Mouse (Mus musculus) NIH3T3 (cell line): ENCODE measurements around the gene B9d2.
A peak's percentile ranks its signal among the peaks of the same experiment; 100 is the strongest.
"Not testable (repeated sequence)": the region's sequence is repeated elsewhere in the genome, so short reads cannot be mapped to it uniquely, and the experiment has no call there.

Source experiments
- DNase-seq: peaks from one replicate; pipeline ENCODE4 v3.0.0-alpha.2; 2012; ENCODE audit warnings: low read depth

B9d2 gene

DNA sequence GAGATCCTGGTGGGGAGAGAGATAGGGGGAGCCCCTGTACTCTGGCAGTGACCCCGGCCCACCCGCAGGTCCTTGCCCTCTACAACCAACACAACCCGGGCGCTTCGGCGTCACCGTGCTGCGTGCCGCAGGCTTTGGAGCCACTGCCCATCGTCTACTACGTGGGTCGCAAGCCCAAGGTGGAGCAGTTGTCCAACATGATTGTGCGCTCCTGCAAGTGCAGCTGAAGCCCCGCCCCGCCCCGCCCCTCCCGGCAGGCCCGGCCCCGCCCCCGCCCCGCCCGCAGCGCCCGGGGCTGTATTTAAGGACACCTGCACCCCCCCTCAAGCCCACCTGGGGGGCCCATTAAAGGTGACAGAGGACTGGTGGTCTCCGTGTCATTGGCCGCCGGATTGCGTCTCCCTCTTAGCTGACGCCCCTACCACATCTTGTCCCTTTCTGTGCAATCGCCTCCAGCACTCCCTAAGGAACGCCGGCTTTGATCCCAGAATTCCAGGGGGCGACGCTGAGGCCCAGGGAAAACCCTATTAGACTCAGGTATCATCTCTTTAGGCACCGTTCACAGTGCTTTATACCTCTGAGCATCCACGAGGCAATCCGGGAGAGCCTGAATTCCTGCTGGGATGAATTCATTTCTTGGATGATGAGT is 24.3 kb downstream of the B9d2 start:
- no peak for DNase-seq

- peak; percentile 41 for DNase-seq
Observed at GRCm38 (mm10) chr7:25705801-25706251, 25.2 kb downstream of the B9d2 start.

GRCm38 (mm10) chr7:25706578-25707170 is 26.1 kb downstream of the B9d2 start:
- no peak for DNase-seq

DNA sequence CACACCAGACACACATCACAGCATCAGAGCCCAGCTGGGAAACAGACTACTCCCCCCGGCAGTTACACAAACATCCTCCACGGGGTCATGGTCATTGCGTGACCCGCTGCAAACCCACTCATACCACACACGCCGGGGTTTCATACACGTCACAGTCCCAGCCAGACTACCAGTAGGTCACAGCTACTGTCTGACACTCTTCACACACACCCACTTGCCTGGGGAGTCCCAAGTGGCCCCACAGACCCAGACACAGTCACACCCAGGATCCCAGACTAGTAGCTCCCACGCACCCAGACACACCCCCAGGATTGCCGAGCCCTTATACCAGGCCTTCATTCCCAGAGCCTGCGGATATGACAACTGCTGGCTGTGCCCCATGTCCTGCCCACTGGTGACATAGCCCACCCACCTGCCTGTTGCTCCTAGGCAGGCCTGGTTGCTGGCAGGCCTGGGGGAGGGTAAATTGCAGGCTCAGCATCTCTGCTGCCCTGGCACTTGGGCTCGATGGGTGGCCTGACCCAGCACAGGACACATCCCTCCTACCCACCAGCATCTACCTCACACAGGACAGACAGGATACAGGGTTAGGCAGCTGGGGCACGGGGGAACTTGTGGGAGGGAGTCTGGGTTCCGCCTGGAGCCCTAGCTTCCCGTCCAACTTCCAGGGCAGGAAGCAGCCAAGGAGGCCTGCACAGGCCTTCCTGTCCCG is 27.2 kb downstream of the B9d2 start:
- DNase-seq: no peak

DNA sequence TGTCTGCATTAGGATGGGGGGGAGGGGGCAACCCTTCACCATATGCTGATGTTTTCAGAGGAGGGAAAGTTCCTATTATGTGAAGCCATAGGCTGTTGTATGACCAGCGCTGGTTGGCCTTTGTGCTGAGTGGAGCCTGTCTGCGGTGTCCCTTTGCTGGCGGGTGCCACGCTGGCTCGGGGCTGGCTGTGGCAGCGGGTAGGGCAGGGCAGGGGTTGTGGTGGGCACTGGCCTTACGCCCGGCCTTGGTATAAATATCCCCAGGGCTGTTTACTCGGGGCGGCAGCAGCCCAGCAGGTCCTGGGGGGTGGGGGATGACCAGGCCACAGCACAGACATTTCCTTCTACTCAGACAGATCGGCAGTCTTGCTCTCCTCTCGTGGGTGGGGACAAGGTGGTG is 29.4 kb downstream of the B9d2 start:
- DNase-seq: no peak

- peak; percentile 48 for DNase-seq
Observed at GRCm38 (mm10) chr7:25710519-25711130, 30.0 kb downstream of the B9d2 start.

DNA sequence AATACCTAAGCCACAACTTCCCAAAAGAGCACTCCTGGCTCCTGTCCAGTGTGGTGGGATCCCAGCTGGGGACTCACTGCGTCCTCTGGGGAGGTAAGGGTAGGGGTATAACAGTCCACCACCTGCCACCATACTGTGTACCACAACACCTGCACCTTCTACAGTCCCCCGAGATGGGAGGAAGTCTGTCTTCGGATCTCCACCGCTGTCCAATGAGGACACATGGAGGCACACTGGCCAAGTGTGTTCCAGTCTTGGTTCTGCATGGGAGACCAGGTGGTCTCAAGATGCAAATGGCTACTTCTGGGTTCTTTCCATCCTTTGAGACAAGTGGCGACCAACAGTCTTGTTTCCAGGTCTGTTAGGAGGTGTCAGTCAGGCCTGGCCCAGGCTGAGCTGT is 30.6 kb downstream of the B9d2 start:
- no peak for DNase-seq

GRCm38 (mm10) chr7:25711731-25712197 is 31.2 kb downstream of the B9d2 start:
- peak; percentile 95 for DNase-seq

- no peak for DNase-seq
Observed at GRCm38 (mm10) chr7:25712801-25713200, 32.2 kb downstream of the B9d2 start.

DNA sequence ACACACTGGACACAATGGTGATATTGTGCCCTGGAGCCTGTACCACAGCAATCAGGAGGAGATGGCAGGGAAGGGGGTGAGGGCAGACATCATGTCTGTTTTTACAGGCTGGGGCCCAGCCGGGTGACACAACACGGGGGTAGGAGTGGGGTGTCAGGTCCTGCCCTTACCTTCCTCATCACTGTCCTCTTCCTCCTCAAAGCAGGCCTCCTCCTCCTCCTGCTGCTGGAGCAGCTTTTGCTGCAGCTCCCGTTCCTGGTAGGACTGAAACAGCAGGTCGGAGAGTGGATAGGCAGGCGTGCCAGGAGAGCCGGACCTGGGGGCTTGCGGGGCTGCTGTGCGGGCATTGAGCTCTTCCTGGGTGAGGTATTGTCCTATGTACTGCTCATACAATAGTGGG is 34.0 kb downstream of the B9d2 start:
- DNase-seq: no peak

- DNase-seq: no peak
Observed at GRCm38 (mm10) chr7:25715731-25716271, 35.2 kb downstream of the B9d2 start.

DNA sequence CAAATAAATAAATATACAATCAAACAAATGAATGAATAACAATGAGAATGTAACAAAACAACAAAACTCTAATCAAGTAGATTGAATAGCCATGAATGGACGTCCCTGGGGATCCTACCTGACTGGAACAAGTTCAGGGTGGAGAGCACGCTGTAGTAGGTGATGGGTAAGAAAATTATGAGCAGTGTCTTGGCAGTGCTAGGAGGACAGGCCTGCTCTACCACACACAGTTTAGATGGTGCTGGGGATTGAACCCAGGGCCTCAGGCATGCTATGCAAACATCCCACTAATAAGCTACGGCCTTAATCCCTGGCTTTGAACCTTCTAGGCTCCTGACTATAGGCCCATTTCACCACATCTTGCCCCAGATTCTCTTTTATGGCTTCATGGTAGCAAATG is 36.9 kb downstream of the B9d2 start:
- no peak for DNase-seq

DNA sequence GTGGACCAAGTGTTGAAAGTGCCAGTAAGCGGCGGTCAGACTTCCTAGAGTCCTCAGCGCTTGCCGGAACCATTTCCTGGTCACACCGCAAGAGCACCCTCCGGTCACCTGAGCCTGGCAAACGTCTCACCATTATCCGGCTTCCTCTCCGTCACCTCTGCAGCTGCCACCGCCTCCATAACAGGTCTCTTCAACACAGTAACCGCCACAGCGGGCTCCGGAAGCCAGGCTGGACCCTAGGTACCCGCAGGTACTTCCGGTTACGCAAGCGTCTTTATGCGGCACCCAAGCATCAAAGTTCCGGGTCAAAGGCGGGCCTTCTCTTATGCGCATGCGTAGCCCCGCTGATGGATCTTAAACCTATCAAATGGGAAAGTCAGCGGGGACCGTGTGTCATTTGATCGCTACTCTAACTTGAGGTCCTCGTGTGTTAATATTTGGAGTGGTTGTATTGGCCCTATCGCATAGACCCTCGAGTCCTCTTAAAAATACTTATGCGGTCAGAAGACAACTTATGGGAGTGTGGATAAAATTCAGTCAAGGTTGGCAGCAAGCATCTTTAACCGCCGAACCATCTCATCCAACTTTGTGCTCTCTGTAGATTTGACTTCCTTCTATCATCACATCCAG is 38.3 kb downstream of the B9d2 start, which contains the start of gene Ccdc97:
Gene Ccdc97 (minus strand): TSS at position 301 of the 630 bp plus-strand sequence.
- DNase-seq: peak; percentile 97

- DNase-seq: peak; percentile 89
Observed at GRCm38 (mm10) chr7:25719761-25720610, 39.4 kb downstream of the B9d2 start.

DNA sequence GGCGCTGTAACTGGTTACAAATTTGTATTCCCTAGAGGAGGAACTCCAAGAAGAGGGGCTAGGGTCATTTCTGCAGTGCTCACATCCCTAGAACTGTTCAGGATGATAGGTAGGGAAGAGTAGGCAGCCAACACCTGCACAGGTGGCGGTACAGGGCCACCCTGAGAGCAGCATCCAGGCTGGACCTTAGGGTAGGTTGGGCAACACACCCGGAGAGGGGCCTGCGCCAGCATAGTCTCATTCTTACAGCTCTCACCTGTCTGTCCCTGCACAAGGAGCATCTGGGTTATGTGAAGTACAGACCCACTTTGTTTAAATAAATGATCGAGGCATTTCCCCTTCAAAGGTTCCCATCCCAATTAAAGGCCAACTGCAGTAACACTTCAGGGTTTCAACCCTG is 40.2 kb downstream of the B9d2 start:
- no peak for DNase-seq

- DNase-seq: not testable (repeated sequence)
Observed at GRCm38 (mm10) chr7:25721776-25722175, 41.2 kb downstream of the B9d2 start.

GRCm38 (mm10) chr7:25725886-25726285 is 45.3 kb downstream of the B9d2 start:
- DNase-seq: no peak

GRCm38 (mm10) chr7:25727800-25728199 is 47.2 kb downstream of the B9d2 start:
- no peak for DNase-seq

- no peak for DNase-seq
Observed at GRCm38 (mm10) chr7:25729396-25729795, 48.8 kb downstream of the B9d2 start.

GRCm38 (mm10) chr7:25729862-25730261 is 49.3 kb downstream of the B9d2 start:
- DNase-seq: peak; percentile 49
